Mouse (Mus musculus) Muller cell, postnatal 12 days (primary cell): Measurements from ENCODE around the gene Mettl7a1.
"Not testable (repeated sequence)": the region's sequence is repeated elsewhere in the genome, so short reads cannot be mapped to it uniquely, and the experiment has no call there.

Experiments used
- DNase-seq: peaks from one replicate; pipeline ENCODE4 v3.0.0-alpha.2; 2015; ENCODE audit errors: inconsistent ontology term

The Mettl7a1 gene

DNA sequence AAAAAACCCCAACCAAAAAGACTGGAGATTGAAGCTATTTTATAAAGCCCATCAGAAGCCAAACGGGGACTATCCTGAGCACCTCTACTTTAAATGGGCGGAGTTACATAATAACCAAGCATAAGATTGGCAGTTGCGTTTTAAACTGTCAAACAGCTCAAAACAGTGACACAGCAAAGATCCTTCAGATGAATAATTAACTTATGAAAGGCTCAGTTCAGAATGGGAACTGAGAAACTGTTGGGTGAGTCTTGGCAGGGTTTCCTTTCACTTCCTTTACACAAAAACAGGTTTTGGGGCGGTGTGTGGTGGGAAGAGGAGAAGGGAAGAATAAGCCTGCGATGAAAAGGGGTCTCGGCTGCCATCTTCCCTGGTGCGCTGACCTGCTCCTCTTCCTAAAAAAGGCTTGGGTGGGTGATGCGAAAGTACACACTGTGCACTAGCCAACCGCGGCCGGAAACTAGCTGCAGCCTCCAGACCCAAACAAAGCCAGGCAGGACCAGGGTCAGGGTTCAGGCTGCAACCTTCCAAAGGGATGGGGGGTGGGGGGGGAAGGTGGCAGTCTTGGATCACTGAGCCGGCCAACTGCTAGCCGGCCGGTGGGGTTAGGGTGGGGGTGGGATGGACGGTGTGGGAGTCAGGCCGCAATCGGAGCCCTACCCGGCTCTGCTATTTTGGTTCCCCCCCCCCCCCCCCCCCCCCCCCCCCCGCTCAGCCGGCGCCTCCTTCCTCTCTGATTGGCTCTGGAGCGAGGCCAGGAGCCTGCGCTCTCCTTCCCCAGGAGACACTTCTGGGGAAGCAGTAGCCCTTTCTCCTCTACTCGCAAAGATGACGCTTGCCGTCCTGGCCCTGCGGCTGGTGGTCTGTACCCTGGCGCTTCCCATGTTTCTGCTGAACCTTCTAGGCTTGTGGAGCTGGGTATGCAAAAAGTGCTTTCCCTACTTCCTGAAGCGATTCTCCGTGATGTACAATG is at the start of gene Mettl7a1:
TSS of gene Mettl7a1 (plus strand) at position 122 of the 973 bp plus-strand sequence.
- DNase-seq = peak; percentile 82

DNA sequence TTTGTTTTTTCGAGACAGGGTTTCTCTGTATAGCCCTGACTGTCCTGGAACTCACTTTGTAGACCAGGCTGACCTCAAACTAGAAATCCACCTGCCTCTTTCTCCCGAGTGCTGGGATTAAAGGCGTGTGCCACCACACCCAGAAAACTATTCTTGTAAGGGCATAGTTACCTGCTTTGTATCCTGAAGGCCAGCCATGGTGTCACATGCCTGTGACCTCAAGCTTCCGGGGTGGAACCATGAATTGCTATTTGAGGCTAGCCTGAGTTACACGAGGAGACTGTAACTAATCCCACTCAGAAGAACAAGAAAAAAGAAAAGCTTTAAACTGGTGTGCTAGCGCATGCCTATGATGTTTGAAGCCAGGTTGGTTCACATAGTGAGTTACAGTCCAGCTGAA is 47.6 kb upstream of the Mettl7a1 start:
- DNase-seq = no peak

DNA sequence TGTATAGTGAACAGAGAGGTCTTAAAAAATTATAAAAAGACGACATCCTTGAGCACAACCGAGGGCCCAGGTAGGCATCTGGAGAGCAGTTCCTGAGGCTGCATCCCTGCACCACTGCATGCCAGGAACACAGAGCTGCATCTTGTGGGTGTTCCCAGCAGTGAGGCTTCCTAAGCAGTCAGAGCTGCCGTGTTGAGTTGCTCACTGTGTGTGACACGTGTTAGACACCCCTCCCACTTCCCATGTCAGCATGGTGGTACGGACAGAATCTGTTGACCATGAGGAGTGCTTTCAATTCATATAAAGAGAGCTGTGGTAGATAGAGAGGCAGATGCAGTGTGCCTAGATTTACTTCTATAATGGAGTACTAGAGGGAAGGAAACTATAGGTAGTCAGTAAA is 46.6 kb upstream of the Mettl7a1 start:
- no peak for DNase-seq

- DNase-seq = no peak
These were observed 45.1 kb upstream of the Mettl7a1 start for GRCm38 (mm10) chr15:100258646-100259425.

GRCm38 (mm10) chr15:100260351-100260750 is 43.6 kb upstream of the Mettl7a1 start:
- DNase-seq = not testable (repeated sequence)

GRCm38 (mm10) chr15:100263246-100263905 is 40.6 kb upstream of the Mettl7a1 start:
- no peak for DNase-seq

DNA sequence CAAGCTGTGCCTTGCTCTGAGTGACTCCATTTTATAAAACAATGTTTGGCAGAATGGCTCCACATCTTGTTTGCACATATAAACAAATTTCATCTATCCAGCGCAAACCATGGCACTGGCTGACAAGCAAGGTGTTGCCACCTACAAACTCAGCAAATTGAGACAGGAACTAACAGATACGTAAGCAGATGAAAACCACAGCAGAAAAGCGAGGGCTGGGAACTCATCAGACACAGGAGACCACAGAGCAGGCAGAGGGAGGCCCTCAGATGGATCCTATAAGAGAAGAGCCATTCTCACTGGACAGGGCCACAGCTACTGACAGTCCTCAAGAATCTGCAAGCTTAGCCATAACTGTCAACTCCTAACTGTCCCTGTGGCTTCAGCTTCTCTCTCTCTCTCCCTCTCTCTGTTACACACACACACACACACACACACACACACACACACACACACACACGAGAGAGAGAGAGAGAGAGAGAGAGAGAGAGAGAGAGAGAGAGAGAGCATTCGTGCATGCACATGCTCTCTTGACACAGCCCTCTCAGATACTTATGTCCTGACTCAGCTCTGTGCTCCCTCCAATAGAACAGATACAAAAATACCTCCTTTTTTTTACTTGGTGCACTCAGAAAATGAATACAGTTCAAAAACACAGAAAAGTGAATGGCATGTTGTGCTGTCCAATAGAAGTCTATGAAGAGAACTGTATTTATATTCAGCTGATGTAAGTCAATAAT is 38.2 kb upstream of the Mettl7a1 start:
- DNase-seq = peak; percentile 63

DNA sequence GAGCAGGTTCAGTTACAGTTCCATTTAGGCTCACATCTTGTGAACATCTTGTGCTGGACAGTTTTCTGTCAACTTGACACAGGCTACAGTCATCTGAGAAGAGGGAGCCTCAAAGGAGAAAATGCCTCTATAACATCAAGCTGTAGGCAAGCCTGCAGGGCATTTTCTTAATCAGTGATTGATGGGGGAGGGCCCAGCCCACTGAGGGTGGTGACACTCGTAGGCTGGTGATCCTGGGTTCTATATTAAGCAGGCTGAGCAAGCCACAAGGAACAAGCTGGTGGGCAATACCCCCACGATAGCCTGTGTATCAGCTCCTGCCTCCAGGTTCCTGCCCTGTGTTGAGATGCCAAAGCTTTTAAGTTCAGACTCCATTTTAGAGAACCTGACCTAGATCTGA is 35.0 kb upstream of the Mettl7a1 start:
- no peak for DNase-seq

- DNase-seq = no peak
These were observed 34.2 kb upstream of the Mettl7a1 start for GRCm38 (mm10) chr15:100269776-100270175.

- DNase-seq = not testable (repeated sequence)
These were observed 33.3 kb upstream of the Mettl7a1 start for GRCm38 (mm10) chr15:100270609-100271008.

- DNase-seq = no peak
These were observed 32.5 kb upstream of the Mettl7a1 start for GRCm38 (mm10) chr15:100271411-100271810.

- DNase-seq = not testable (repeated sequence)
These were observed 30.1 kb upstream of the Mettl7a1 start for GRCm38 (mm10) chr15:100273791-100274308.

DNA sequence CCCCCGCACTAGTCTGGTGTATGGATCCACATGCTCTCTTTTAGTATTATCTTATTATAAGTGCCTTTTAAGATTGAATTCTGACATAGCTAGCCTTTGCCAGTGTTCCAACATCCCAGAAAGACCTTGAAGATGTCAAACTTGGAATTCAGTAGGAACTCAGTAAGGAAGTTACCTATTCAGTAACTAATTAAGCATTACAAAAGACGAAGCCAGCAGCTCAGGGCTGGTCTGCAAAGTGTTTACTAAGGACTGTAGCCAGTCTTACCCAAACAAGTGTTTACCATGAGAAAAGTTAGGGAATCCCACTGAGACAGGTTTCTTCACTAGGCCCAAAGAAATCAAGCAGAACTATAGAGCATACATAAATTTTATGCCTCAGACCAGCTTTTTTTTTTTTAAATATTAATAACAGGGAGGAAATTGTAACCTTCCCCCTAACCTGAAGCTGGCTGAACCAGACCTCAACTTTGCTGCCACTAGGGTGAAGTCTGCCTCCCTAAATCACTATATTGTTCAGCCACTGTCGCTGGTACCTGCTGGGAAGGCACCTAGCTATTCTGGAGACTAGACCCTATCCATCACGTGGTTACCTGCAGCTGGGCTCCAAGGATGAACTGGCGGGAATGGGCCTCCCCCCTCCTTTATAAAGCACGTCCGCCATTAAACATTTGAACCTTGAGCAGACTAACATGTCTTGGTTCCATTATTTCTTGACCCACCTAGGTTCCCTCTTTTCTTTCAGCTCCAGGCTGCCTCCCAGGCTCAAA is 29.0 kb upstream of the Mettl7a1 start:
- no peak for DNase-seq

GRCm38 (mm10) chr15:100276403-100276802 is 27.5 kb upstream of the Mettl7a1 start:
- DNase-seq = no peak

- no peak for DNase-seq
These were observed 26.4 kb upstream of the Mettl7a1 start for GRCm38 (mm10) chr15:100277586-100277985.

GRCm38 (mm10) chr15:100280626-100281025 is 23.3 kb upstream of the Mettl7a1 start, which contains the start of gene Tmprss12:
Gene Tmprss12 (plus strand): TSS chr15:100280837.
- no peak for DNase-seq

GRCm38 (mm10) chr15:100288980-100289379 is 15.0 kb upstream of the Mettl7a1 start:
- DNase-seq = no peak

DNA sequence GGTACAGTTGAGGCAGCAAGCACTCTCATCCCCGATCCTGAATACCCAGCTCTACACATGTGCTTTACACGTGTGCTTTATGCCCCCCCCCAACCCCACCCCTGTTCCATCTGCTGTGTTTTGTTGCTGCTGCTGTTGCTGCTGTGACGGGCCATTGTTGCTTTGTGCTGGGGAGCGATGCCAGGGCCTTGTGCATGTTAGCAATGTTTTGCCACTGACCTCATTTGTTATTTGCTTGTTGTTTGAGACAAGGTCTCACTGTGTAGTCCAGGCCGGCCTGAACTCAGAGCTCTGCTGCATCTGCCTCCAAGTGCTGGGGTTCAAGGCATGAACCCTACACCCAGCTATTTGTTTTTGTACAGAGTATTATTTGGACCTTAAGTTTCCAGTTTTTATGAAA is 13.1 kb upstream of the Mettl7a1 start:
- no peak for DNase-seq

DNA sequence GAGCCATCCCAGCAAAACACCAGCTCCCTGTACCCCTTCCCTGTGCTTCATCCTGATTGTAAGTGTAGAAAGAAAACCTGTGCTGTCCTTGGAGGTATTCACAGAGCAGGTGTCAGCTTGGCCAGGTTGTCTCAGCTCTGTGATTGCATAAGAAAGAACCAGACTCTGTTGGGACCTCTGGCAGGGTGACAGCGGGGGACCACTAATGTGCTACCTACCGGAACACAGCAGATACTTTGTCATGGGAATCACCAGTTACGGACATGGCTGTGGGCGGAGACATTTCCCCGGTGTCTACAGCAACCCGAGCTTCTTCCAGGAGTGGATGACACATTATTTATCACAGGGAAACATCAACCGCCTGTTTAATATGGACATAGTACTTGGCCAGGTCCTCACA is 11.6 kb upstream of the Mettl7a1 start:
- no peak for DNase-seq

DNA sequence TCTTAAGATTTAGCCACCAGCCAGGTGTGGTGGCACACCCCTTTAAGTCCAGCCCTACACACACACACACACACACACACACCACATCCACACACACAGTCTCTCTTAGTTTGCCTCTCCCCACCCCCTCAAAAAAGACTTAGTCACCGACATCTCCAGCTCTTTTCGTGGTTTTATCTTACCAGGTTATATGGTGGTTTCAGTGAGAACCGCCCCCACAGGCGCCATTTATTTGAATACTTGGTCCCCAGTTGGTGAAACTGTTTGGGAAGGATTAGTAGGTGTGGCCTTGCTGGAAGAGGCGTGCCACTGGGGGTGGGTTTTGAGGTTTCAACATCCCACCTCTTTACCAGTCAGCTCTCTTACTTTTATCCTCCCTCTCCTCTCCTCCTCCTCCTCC is 6.1 kb upstream of the Mettl7a1 start:
- no peak for DNase-seq
